Mouse (Mus musculus) forebrain, embryonic 15.5 days (tissue): ENCODE results near the gene Inpp5a. TPM values are rescaled to one million over a fixed set of nuclear protein-coding genes. Genes with fewer than 3 reads are reported as not detected.

Experiments used
- ATAC-seq: fragments of 200-750 bp; cut with Nextera tagmentation; replicated peaks from 2 replicates; pipeline ENCODE4 v1.8.0; 2017; ENCODE audit warnings: mild to moderate bottlenecking, moderate TSS enrichment, moderate library complexity
- H3K27ac ChIP-seq: fragments of 300-500 bp; sonication (generic); replicated peaks from 2 replicates; pipeline ENCODE4 v1.5.1; 2015; ENCODE audit warnings: mild to moderate bottlenecking, inconsistent platforms
- H3K27me3 ChIP-seq: fragments of 300-500 bp; sonication (generic); 2 replicates; pipeline ENCODE4 v1.6.1; 2015; ENCODE audit warnings: inconsistent platforms
- H3K36me3 ChIP-seq: fragments of 300-500 bp; sonication (generic); 2 replicates; pipeline ENCODE4 v1.6.1; 2015; ENCODE audit warnings: mild to moderate bottlenecking, inconsistent platforms
- H3K4me1 ChIP-seq: fragments of 300-500 bp; sonication (generic); 2 replicates; pipeline ENCODE4 v1.6.1; 2015; ENCODE audit warnings: inconsistent platforms
- H3K4me2 ChIP-seq: fragments of 300-500 bp; sonication (generic); replicated peaks from 2 replicates; pipeline ENCODE4 v1.6.1; 2015; ENCODE audit warnings: mild to moderate bottlenecking, inconsistent platforms
- H3K4me3 ChIP-seq: fragments of 300-500 bp; sonication (generic); 2 replicates; pipeline ENCODE4 v1.5.1; 2015; ENCODE audit warnings: mild to moderate bottlenecking, inconsistent platforms
- H3K9ac ChIP-seq: fragments of 300-500 bp; sonication (generic); replicated peaks from 2 replicates; pipeline ENCODE4 v1.6.1; 2015; ENCODE audit warnings: mild to moderate bottlenecking, inconsistent platforms
- H3K9me3 ChIP-seq: fragments of 300-500 bp; sonication (generic); 2 replicates; pipeline ENCODE4 v1.6.1; 2016; ENCODE audit warnings: inconsistent platforms
- WGBS: fragments of 180-500 bp; shearing (Covaris S2); methylation state at CpG from one replicate; pipeline ENCODE4 v1.1.7; 2015; ENCODE audit warnings: mixed read lengths; 5-methylcytosine and 5-hydroxymethylcytosine counted together
- polyA plus RNA-seq: library from polyadenylated mRNA; unstranded; fragments of >200 nt; fragmentation: Nextera tagmentation; extraction: Ambion mirVana; gene quantifications from 2 replicates; pipeline ENCODE4 v1.2.1, GENCODE M21; 2015

Inpp5a gene
- polyA plus RNA-seq, 1 experiment from 2014 or later, result 12.7 TPM

DNA sequence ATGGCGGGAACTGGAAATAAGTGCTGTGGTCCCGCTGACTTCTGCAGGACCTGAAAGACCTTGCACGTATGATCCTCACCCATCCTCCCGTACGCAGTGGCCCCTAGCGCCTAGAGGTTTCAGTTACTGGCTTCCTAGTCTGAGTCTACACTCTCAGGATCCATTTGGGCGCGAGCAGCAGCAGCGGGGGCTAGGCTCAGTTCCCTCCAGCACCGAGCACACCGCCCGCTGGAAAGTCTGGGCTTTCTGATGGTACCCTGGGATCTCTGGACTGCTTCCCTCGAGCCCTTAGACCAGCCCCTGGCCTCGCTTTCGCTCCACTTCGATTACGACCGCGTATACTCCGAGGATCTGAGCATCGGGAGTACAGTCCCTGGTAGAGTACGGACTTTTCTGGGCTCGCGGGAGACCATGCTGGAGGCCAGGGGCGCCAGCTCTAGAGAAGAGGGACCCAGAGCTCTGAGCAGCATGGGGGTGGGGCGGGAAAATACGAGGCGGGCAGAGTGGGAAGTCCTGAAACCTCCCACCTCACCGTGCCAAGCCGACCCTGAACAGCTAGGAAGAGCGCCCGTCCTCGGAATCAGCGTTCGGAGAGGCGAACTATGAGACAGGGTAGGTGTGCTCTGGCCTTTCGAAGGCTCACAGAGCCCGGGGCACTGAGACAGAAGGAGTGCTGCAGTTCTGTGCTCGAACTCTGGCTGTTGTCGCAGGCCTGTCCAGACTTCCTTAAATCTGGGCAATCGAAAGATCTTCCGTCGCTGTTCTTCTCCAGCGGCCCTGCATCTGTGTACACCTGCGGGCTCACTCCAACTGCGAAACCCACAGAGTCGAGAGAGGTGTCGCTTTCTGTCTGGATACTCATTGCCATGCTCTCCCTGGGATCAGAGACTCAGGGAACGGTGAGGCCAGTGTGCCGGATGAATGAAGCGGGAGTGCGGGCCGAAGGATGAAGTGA is 195.6 kb downstream of the Inpp5a start:
- Histone ChIP-seq H3K4me1 (peaks cover 25% of the 10 kb centered on the region), H3K4me2 (no peak overlapping the region)
- 1% methylated on average over 53 of the region's 53 CpGs for WGBS

GRCm38 (mm10) chr7:139585183-139585821 is 196.4 kb downstream of the Inpp5a start:
- Histone ChIP-seq H3K36me3 (no peaks in the 10 kb centered on the region), H3K4me3 (no peak overlapping the region), H3K27me3 (peaks cover 88% of the 10 kb centered on the region), H3K9me3 (no peaks in the 10 kb centered on the region), H3K4me2 (no peak overlapping the region), H3K9ac (no peak overlapping the region), H3K27ac (no peak overlapping the region), H3K4me1 (peaks cover 25% of the 10 kb centered on the region)
- 3% methylated on average over 29 of the region's 29 CpGs for WGBS
- no peak for ATAC-seq

More for the DNA sequence above, 195.6 kb downstream of the Inpp5a start:
- Histone ChIP-seq H3K36me3 (no peaks in the 10 kb centered on the region), H3K27me3 (peaks cover 95% of the 10 kb centered on the region), H3K9ac (no peak overlapping the region), H3K27ac (no peak overlapping the region), H3K4me3 (no peak overlapping the region), H3K9me3 (no peaks in the 10 kb centered on the region)
- ATAC-seq, result no peak

DNA sequence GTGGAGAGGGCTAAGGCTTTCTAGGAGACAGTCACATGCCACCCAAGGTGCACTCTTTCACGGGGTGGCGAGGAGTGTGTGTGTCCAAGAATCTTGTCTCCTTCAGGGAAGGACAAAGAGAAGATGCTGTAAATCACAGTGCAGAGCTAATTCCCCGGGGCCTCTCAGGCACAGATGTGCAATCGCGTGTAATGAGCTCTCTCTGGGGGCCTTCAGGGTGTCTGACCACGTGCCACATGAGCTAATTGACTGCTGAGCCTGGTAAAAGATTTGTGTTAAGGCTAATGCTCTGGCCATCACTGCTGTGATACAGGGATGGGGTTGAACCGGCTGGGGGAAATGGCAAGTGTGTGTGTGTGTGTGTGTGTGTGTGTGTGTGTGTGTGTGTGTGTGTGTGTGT is 199.0 kb downstream of the Inpp5a start:
- Histone ChIP-seq H3K9ac (no peak overlapping the region), H3K4me3 (no peak overlapping the region), H3K4me2 (no peak overlapping the region), H3K4me1 (peaks cover 5% of the 10 kb centered on the region; the same call in 1 of the 2 replicates), H3K9me3 (no peaks in the 10 kb centered on the region), H3K27ac (no peak overlapping the region), H3K36me3 (no peaks in the 10 kb centered on the region), H3K27me3 (peaks cover 62% of the 10 kb centered on the region)
- 14% methylated on average over 7 of the region's 7 CpGs for WGBS
- ATAC-seq, result no peak

- Histone ChIP-seq H3K27me3 (peaks cover 40% of the 10 kb centered on the region), H3K36me3 (no peaks in the 10 kb centered on the region), H3K4me3 (no peak overlapping the region), H3K9me3 (no peaks in the 10 kb centered on the region), H3K9ac (no peak overlapping the region), H3K27ac (no peak overlapping the region), H3K4me2 (no peak overlapping the region), H3K4me1 (peaks cover 1% of the 10 kb centered on the region; the same call in 1 of the 2 replicates)
- WGBS, result 43% methylated on average over 3 of the region's 3 CpGs
- ATAC-seq, result 0 out of 2 replicates have a peak, but pooled peaks have one; percentile 23
Measured at GRCm38 (mm10) chr7:139590302-139590701, 201.4 kb downstream of the Inpp5a start.

- Histone ChIP-seq H3K9me3 (no peaks in the 10 kb centered on the region), H3K27ac (no peak overlapping the region), H3K4me1 (no peaks in the 10 kb centered on the region), H3K4me3 (no peak overlapping the region), H3K36me3 (no peaks in the 10 kb centered on the region), H3K9ac (no peak overlapping the region), H3K4me2 (no peak overlapping the region), H3K27me3 (peaks cover 30% of the 10 kb centered on the region)
- WGBS, result 93% methylated on average over 5 of the region's 5 CpGs
- ATAC-seq, result no peak
Measured at GRCm38 (mm10) chr7:139591311-139591710, 202.4 kb downstream of the Inpp5a start.

DNA sequence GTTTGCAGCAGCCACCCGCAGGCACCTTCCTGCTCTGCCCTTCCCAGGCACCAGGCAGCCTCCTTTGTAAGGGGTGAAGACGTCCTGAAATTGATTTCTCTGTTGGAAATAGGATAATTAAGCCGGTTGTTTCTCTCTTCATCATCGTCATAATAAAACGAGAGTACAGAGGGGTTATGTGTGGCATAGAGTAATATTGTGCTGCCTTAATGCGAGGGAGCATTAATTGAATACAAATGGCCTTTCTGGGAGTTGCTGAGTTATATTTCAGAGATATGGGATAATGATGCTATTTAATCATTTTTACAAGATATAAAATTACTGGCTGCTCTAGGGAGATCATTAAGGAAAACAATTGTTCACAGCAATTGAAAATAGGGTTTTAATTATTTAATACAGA is 206.4 kb downstream of the Inpp5a start:
- Histone ChIP-seq H3K27ac (no peak overlapping the region), H3K4me3 (no peak overlapping the region), H3K4me1 (no peaks in the 10 kb centered on the region), H3K36me3 (no peaks in the 10 kb centered on the region), H3K9me3 (no peaks in the 10 kb centered on the region), H3K4me2 (no peak overlapping the region), H3K27me3 (peaks cover 2% of the 10 kb centered on the region; the same call in 1 of the 2 replicates), H3K9ac (no peak overlapping the region)
- no peak for ATAC-seq
- whole genome bisulfite sequencing, result 57% methylated on average over 6 of the region's 6 CpGs

DNA sequence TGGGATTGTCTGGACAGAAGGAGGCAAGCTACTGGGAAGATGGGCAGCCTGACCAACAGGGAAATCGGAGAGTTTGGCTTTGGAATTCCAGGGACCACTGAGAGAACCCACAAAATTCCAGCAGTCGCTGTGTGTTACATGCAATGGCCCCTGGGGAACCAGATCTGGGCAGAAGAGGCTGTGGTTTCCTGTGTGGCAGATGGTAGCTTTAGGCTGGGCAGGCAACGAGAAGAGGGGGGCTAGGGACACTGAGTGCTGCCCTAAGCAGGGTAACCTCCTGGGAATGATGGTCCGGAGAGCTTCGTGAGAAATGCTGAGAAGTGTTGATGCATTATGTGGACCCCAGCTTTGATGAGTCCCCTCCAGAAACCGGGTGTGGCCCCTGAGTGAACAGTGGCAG is 207.0 kb downstream of the Inpp5a start:
- H3K4me2 ChIP-seq, result no peak overlapping the region
- ATAC-seq, result no peak
- H3K9ac ChIP-seq, result no peak overlapping the region
- no peaks in the 10 kb centered on the region for H3K9me3 ChIP-seq
- no peaks in the 10 kb centered on the region for H3K36me3 ChIP-seq
- H3K4me3 ChIP-seq, result no peak overlapping the region
- no peaks in the 10 kb centered on the region for H3K4me1 ChIP-seq
- 78% methylated on average over 6 of the region's 6 CpGs for WGBS
- peaks cover 3% of the 10 kb centered on the region; the same call in 1 of the 2 replicates for H3K27me3 ChIP-seq
- no peak overlapping the region for H3K27ac ChIP-seq

- 89% methylated on average over 2 of the region's 2 CpGs for WGBS
- Histone ChIP-seq H3K4me1 (peaks cover under 1% of the 10 kb centered on the region), H3K27me3 (0 out of 2 replicates have a peak, but pooled peaks cover 3% of the 10 kb centered on the region), H3K4me2 (no peak overlapping the region), H3K4me3 (no peak overlapping the region), H3K9ac (no peak overlapping the region), H3K36me3 (no peaks in the 10 kb centered on the region), H3K9me3 (no peaks in the 10 kb centered on the region), H3K27ac (no peak overlapping the region)
- no peak for ATAC-seq
Measured at GRCm38 (mm10) chr7:139610328-139610727, 221.4 kb downstream of the Inpp5a start.

DNA sequence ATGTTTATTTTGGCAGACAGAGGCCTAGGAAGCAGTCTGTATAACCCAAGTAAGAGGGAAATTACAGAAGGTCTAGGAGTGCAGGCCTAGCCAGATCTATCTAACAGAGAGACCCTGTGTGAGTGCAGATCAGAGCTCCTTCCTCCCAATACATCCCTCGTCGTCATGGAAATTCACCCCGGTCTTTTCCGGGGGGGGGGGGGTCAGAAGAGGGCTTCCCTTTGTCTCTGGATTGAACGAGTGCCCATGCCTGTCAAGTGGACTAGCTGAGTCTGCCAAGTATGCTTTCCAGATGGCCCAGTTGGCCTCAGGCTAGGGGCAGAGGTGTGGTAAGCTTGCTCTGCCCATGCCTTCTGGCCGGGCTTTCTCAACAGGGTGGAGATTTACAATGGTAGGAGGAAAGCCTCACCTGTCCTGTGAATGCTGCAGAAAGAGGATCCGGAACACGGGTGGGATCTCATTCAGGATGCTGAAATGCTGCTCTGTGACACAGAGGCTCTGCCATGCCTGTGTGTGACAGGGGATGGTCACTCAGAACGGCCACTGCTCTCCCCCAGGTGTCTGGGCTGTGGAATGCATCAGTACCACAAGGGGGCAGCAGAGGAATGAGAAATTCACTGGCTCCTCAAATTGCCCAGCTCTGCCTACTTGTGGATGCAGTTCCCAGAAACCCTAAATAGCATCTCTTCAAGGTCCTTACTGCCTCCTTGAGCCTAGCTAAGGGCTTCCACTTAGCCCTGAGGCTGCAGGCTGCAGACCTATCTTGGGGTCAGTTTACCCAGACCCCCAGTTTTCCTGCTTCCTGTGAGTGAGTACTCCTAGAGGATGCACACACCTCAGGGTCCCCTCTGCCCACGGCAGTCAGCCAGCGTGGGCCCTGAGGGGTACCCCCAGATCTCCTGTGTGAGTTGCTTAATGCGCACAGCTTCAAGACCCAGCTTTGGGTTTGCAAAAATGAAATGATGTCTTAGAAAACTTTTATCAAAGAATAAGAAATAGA is 227.2 kb downstream of the Inpp5a start:
- 37% methylated on average over 12 of the region's 12 CpGs for WGBS
- H3K4me2 ChIP-seq, result no peak overlapping the region
- H3K4me1 ChIP-seq, result peaks cover 14% of the 10 kb centered on the region
- peak; percentile 79 for ATAC-seq
- no peak overlapping the region for H3K4me3 ChIP-seq
- H3K9me3 ChIP-seq, result no peaks in the 10 kb centered on the region
- no peaks in the 10 kb centered on the region for H3K36me3 ChIP-seq
- no peak overlapping the region for H3K9ac ChIP-seq
- H3K27me3 ChIP-seq, result 0 out of 2 replicates have a peak, but pooled peaks cover 3% of the 10 kb centered on the region
- H3K27ac ChIP-seq, result peak overlapping the region; percentile 49; the same call in 1 of the 2 replicates

DNA sequence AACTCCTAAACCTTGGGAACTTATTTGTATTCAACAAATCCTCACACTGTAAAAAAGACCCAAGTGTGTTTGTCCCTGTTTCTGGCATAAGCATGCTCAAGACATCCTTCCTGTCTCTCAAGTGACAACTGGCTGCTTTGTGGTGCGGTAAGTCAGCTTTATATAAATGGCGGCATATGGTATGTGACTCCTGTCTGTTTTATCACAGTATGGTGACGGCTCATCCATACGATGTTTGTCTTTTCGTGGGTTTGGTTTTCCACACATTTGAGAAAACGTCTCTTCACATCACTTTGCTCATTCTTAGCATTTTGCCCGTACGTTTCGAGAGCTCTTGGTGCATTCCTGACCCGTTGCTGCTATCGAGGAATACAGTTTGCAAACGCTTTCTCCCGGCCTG is 233.7 kb downstream of the Inpp5a start:
- WGBS, result 78% methylated on average over 13 of the region's 13 CpGs
- peaks cover 5% of the 10 kb centered on the region; the same call in 1 of the 2 replicates for H3K4me1 ChIP-seq
- no peak overlapping the region for H3K4me3 ChIP-seq
- no peaks in the 10 kb centered on the region for H3K9me3 ChIP-seq
- no peaks in the 10 kb centered on the region for H3K27me3 ChIP-seq
- H3K4me2 ChIP-seq, result no peak overlapping the region
- H3K36me3 ChIP-seq, result no peaks in the 10 kb centered on the region
- H3K27ac ChIP-seq, result 0 out of 2 replicates have a peak overlapping the region, but pooled peaks have one; percentile 18
- no peak for ATAC-seq
- no peak overlapping the region for H3K9ac ChIP-seq

DNA sequence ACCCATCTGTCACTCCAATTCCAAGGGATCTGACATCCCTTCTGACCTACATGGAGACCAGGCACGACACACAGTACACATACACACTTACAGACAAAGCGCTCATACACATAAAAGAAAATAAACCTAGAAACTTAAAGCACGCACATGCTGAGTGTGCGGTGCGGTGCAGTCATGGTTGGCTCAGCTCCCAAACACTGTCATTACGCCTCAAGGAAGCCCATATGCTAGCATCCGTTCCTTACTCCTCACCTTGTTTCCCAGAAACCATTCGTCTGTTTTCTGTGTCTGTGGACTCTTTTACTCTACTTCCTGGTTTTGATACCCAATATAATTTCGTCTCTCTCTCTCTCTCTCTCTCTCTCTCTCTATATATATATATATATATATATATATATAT is 236.2 kb downstream of the Inpp5a start:
- Histone ChIP-seq H3K27me3 (no peaks in the 10 kb centered on the region), H3K4me2 (no peak overlapping the region), H3K4me3 (no peak overlapping the region), H3K36me3 (no peaks in the 10 kb centered on the region), H3K9ac (no peak overlapping the region), H3K4me1 (peaks cover 5% of the 10 kb centered on the region; the same call in 1 of the 2 replicates), H3K9me3 (no peaks in the 10 kb centered on the region), H3K27ac (peak overlapping the region; percentile 44; the same call in 1 of the 2 replicates)
- peak; percentile 41; the same call in 1 of the 2 replicates for ATAC-seq
- WGBS, result 72% methylated on average over 9 of the region's 9 CpGs
